Mouse (Mus musculus) embryonic facial prominence, embryonic 14.5 days (tissue): ENCODE results near the gene Wdr82. TPM values are rescaled to one million over a fixed set of nuclear protein-coding genes. Genes with fewer than 3 reads are reported as not detected.

Experiments
- ATAC-seq: fragments of 200-750 bp; cut with Nextera tagmentation; 2 replicates; pipeline ENCODE4 v1.8.0; 2017; ENCODE audit warnings: low read depth, moderate number of reproducible peaks, moderate TSS enrichment
- DNase-seq: peaks from one replicate; pipeline ENCODE4 v3.0.0-alpha.2; 2015; ENCODE audit warnings: low spot score
- H3K27ac ChIP-seq: fragments of 300-500 bp; sonication (generic); replicated peaks from 2 replicates; pipeline ENCODE4 v1.5.1; 2014; ENCODE audit warnings: low read depth, mild to moderate bottlenecking, low read length, moderate library complexity
- H3K27me3 ChIP-seq: fragments of 300-500 bp; sonication (generic); replicated peaks from 2 replicates; pipeline ENCODE4 v1.6.1; 2014; ENCODE audit warnings: low read length; ENCODE audit not compliant: control insufficient read depth, insufficient read depth
- H3K36me3 ChIP-seq: fragments of 300-500 bp; sonication (generic); 2 replicates; pipeline ENCODE4 v1.6.1; 2014; ENCODE audit warnings: low read length, mixed read lengths; ENCODE audit not compliant: control insufficient read depth, insufficient read depth
- H3K4me1 ChIP-seq: fragments of 300-500 bp; sonication (generic); 2 replicates; pipeline ENCODE4 v1.6.1; 2014; ENCODE audit warnings: antibody characterized with exemption, low read length; ENCODE audit not compliant: control insufficient read depth, insufficient read depth
- H3K4me2 ChIP-seq: fragments of 300-500 bp; sonication (generic); 2 replicates; pipeline ENCODE4 v1.6.1; 2014; ENCODE audit warnings: low read depth, mild to moderate bottlenecking, low read length, moderate library complexity, mixed read lengths
- H3K4me3 ChIP-seq: fragments of 300-500 bp; sonication (generic); 2 replicates; pipeline ENCODE4 v1.5.1; 2014; ENCODE audit warnings: low read depth, mild to moderate bottlenecking, low read length
- H3K9ac ChIP-seq: fragments of 300-500 bp; sonication (generic); 2 replicates; pipeline ENCODE4 v1.6.1; 2014; ENCODE audit warnings: low read depth, mild to moderate bottlenecking, low read length, moderate library complexity, mixed read lengths
- H3K9me3 ChIP-seq: fragments of 300-500 bp; sonication (generic); 2 replicates; pipeline ENCODE4 v1.6.1; 2016; ENCODE audit warnings: low read length; ENCODE audit not compliant: control insufficient read depth
- WGBS: fragments of 180-500 bp; shearing (Covaris S2); extraction: QIAGEN DNeasy Blood & Tissue Kit; methylation state at CpG from one replicate; pipeline ENCODE4 v1.1.7; 2014; 5-methylcytosine and 5-hydroxymethylcytosine counted together
- polyA plus RNA-seq: library from polyadenylated mRNA; unstranded; fragments of >200 nt; fragmentation: Nextera tagmentation; extraction: Ambion mirVana; gene quantifications from 2 replicates; pipeline ENCODE4 v1.2.1, GENCODE M21; 2014

The Wdr82 gene
- polyA plus RNA-seq, result 25.5 and 27.9 TPM in 2 replicates

GRCm38 (mm10) chr9:106170556-106171345 is at the start of gene Wdr82:
TSS of gene Wdr82 (plus strand) at chr9:106170928.
- H3K27ac ChIP-seq, result peak within 1 kb of the TSS; percentile 96
- DNase-seq, result peak; percentile 95
- H3K4me1 ChIP-seq, result peaks cover 27% of the 10 kb centered on the region
- no peaks in the 10 kb centered on the region for H3K27me3 ChIP-seq
- H3K9ac ChIP-seq, result peak within 1 kb of the TSS; percentile 92
- under 1% methylated on average over 48 of the region's 81 CpGs for WGBS
- no peaks in the 10 kb centered on the region for H3K36me3 ChIP-seq
- no peaks in the 10 kb centered on the region for H3K9me3 ChIP-seq
- peak within 1 kb of the TSS; percentile 81 for H3K4me2 ChIP-seq
- H3K4me3 ChIP-seq, result peak within 1 kb of the TSS; percentile 73
- ATAC-seq, result peak; percentile 93

- H3K4me3 ChIP-seq, result no peak overlapping the region
- DNase-seq (peak; percentile 37), ATAC-seq (no peak)
- 0 out of 2 replicates have a peak, but pooled peaks cover 4% of the 10 kb centered on the region for H3K4me1 ChIP-seq
- WGBS, result 47% methylated on average over 4 of the region's 4 CpGs
- H3K27me3 ChIP-seq, result no peaks in the 10 kb centered on the region
- no peak overlapping the region for H3K4me2 ChIP-seq
- no peaks in the 10 kb centered on the region for H3K9me3 ChIP-seq
- H3K27ac ChIP-seq, result no peak overlapping the region
- no peak overlapping the region for H3K9ac ChIP-seq
- H3K36me3 ChIP-seq, result no peaks in the 10 kb centered on the region
Observed at GRCm38 (mm10) chr9:106123599-106123998, 47.1 kb upstream of the Wdr82 start.

DNA sequence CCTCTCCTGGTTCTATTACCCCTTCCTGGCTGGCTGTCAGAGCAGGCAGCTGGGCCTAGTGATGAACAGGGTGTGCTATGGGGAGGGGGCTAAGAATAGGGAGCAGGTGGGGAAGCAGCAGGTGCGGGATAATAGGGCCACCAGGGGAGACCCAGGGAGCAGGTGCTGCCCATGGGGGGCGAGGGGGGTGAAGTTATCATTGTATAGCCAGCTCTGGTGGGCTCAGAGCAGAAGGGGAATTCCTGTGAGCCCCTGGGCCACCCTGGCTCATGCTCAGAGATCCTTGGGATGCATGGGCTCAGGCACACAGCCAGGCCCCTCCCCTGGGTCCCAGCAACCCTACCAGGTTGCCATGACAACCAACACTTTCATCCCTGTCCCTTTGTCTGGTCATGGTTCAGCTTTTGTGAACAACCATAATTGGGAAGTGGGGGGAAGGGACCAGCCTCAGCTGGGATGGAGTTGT is 43.9 kb upstream of the Wdr82 start:
- ATAC-seq, result peak; percentile 82
- Histone ChIP-seq H3K27ac (no peak overlapping the region), H3K4me3 (no peak overlapping the region), H3K9ac (no peak overlapping the region), H3K4me2 (no peak overlapping the region), H3K9me3 (no peaks in the 10 kb centered on the region), H3K36me3 (no peaks in the 10 kb centered on the region), H3K27me3 (no peaks in the 10 kb centered on the region), H3K4me1 (0 out of 2 replicates have a peak, but pooled peaks cover 4% of the 10 kb centered on the region)
- DNase-seq, result peak; percentile 69
- whole genome bisulfite sequencing, result 52% methylated on average over 2 of the region's 2 CpGs

DNA sequence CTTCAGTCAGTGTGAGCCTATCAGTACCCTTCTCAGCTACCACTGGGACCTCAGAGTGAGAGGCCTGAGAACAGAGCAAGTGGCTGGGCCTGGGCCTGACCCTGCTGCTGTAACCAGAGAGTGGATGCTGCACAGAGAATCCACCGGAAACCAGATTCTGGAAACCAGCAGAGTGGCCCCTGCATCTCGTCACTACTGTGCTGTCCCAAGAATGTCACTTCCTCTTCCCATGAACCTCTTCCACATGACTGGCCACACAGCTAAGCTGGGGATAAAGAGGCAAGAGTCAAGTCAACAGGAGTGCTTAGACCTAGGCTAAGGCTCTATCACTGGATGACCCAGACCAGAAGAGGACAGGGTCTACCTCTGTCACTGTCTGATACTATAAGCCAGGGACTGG is 41.7 kb upstream of the Wdr82 start:
- H3K4me1 ChIP-seq, result 0 out of 2 replicates have a peak, but pooled peaks cover 4% of the 10 kb centered on the region
- ATAC-seq, result no peak
- H3K9ac ChIP-seq, result no peak overlapping the region
- no peak for DNase-seq
- no peak overlapping the region for H3K4me2 ChIP-seq
- no peak overlapping the region for H3K27ac ChIP-seq
- H3K27me3 ChIP-seq, result no peaks in the 10 kb centered on the region
- H3K4me3 ChIP-seq, result no peak overlapping the region
- no peaks in the 10 kb centered on the region for H3K36me3 ChIP-seq
- 59% methylated on average over 2 of the region's 2 CpGs for WGBS
- no peaks in the 10 kb centered on the region for H3K9me3 ChIP-seq

GRCm38 (mm10) chr9:106130250-106130649 is 40.5 kb upstream of the Wdr82 start:
- ATAC-seq (no peak), DNase-seq (no peak)
- Histone ChIP-seq H3K9ac (no peak overlapping the region), H3K9me3 (no peaks in the 10 kb centered on the region), H3K27me3 (no peaks in the 10 kb centered on the region), H3K36me3 (no peaks in the 10 kb centered on the region), H3K4me1 (0 out of 2 replicates have a peak, but pooled peaks cover 4% of the 10 kb centered on the region), H3K4me3 (no peak overlapping the region), H3K4me2 (no peak overlapping the region), H3K27ac (no peak overlapping the region)
- 61% methylated on average over 7 of the region's 7 CpGs for WGBS

GRCm38 (mm10) chr9:106137671-106138216 is 33.0 kb upstream of the Wdr82 start:
- 27% methylated on average over 10 of the region's 10 CpGs for WGBS
- Histone ChIP-seq H3K27ac (no peak overlapping the region), H3K36me3 (no peaks in the 10 kb centered on the region), H3K4me1 (peaks cover 5% of the 10 kb centered on the region; the same call in 1 of the 2 replicates), H3K4me2 (no peak overlapping the region), H3K9ac (no peak overlapping the region), H3K4me3 (no peak overlapping the region), H3K27me3 (no peaks in the 10 kb centered on the region), H3K9me3 (no peaks in the 10 kb centered on the region)
- DNase-seq, result peak; percentile 23
- ATAC-seq, result no peak

DNA sequence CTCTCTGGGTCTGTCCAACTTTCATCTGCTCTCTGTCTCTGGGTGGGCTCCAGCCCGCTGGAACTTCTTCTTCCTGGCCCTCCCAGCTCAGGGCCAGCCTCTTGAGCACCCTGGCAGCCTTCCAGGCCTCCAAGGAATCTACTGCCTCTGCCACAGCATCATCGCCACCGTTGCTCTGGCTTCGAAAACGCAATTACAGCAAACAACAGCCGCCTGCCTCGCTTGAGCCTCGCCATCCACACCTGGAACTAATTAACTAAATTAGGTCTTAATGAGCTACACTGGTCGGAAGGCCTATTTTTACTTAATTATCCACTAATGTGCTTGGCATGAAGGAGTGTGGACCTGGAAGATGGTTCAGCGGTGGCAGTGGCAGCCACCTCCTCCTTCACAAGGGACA is 31.0 kb upstream of the Wdr82 start:
- peak; percentile 70 for DNase-seq
- Histone ChIP-seq H3K9ac (no peak overlapping the region), H3K27me3 (no peaks in the 10 kb centered on the region), H3K4me1 (peaks cover 5% of the 10 kb centered on the region; the same call in 1 of the 2 replicates), H3K36me3 (no peaks in the 10 kb centered on the region), H3K9me3 (no peaks in the 10 kb centered on the region), H3K4me3 (no peak overlapping the region), H3K27ac (no peak overlapping the region), H3K4me2 (no peak overlapping the region)
- 35% methylated on average over 10 of the region's 10 CpGs for WGBS
- no peak for ATAC-seq

DNA sequence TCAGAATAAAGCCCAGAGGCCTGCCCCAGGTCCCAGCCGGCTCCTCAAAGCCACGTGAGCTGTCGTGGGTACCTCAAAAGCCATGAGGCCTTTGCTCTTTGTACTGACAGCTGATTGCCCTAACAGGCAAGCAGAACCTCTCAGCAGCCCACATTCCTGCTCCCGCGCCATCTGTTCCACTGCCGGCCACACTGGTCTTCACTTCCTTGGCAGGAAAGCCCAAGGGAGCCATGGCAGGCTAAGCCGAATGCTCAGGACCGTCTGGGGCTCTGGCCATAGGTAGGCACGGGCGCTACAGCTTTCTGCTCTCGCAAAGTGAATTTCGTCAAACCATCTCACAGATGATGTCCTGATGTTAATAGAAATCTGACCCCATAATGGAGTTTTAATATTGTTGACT is 28.8 kb upstream of the Wdr82 start:
- Histone ChIP-seq H3K4me1 (peaks cover 5% of the 10 kb centered on the region; the same call in 1 of the 2 replicates), H3K27ac (no peak overlapping the region), H3K4me2 (no peak overlapping the region), H3K4me3 (no peak overlapping the region), H3K9me3 (no peaks in the 10 kb centered on the region), H3K27me3 (peaks cover 7% of the 10 kb centered on the region), H3K9ac (no peak overlapping the region), H3K36me3 (no peaks in the 10 kb centered on the region)
- WGBS, result 70% methylated on average over 12 of the region's 12 CpGs
- DNase-seq, result no peak
- no peak for ATAC-seq
